Mouse (Mus musculus) brain, embryonic 14.5 days (tissue): ENCODE measurements around the gene Nfasc.

ENCODE experiments used
- CTCF ChIP-seq: fragments of 200-500 bp; IDR thresholded peaks from 2 replicates; pipeline ENCODE4 v1.5.1; 2012; ENCODE audit warnings: inconsistent platforms, mild to moderate bottlenecking, moderate library complexity, borderline replicate concordance; ENCODE audit not compliant: insufficient read depth, insufficient read length; ENCODE audit errors: extremely low read depth
- POLR2A ChIP-seq: fragments of 200-500 bp; IDR thresholded peaks from 2 replicates; pipeline ENCODE4 v1.6.1; 2012; ENCODE audit warnings: mild to moderate bottlenecking, inconsistent platforms, borderline replicate concordance; ENCODE audit not compliant: poor library complexity, insufficient read depth, insufficient read length, severe bottlenecking; ENCODE audit errors: extremely low read depth

- TF ChIP-seq CTCF (no peak), POLR2A (no peak)
Measured at GRCm38 (mm10) chr1:132653841-132654457, 87.6 kb downstream of the Nfasc start.
